Mouse (Mus musculus): Measurements from ENCODE around the gene Kdelr1. TPM values are rescaled to one million over a fixed set of nuclear protein-coding genes. Genes with fewer than 3 reads are reported as not detected.

Kdelr1 gene
- polyA plus RNA-seq, 1 experiment: 132 TPM

DNA sequence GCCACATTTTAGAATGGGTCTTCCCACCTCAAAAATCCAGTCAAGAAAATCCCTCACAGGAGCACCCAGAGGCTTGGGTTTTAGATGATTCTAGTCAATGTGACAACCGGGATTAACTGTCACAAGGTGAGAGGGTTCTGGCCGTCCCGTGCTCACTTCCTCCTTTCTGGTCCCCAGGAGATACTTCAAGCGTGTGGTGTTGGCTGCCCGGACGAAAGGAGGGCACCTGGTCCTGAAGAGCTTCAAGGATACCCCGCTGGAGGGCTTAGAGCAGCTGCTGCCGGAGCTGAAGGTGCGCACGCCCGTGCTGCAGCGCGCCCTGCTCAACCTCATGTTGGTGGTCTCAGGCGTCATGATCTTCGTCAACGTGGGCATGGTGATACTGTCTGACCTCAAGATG lies 36.6 kb downstream of the Kdelr1 start:
- no peak overlapping the region for H3K4me2 ChIP-seq (ENCODE audit: low read depth)
- no peaks in the 10 kb centered on the region for H3K79me2 ChIP-seq (ENCODE audit: control insufficient read depth, insufficient read depth)
- no peak overlapping the region for H3ac ChIP-seq (ENCODE audit: control insufficient read depth, insufficient read length)
- no peak overlapping the region for H3K4me3 ChIP-seq
- TF ChIP-seq MYOG (IDR thresholded peaks at IDR 0.05; ENCODE audit: control insufficient read depth in 1 of 3, insufficient read depth in 1 of 3, insufficient read length in 2 of 3, low read depth in 2 of 3) (no peak), POLR2AphosphoS2 (IDR thresholded peaks at IDR 0.05; ENCODE audit: insufficient read length, low read depth) (no peak), E2F4 (IDR thresholded peaks at IDR 0.05; ENCODE audit: insufficient read depth) (no peak), POLR2A (IDR thresholded peaks at IDR 0.05; ENCODE audit: insufficient read length, low read depth) (no peak), CEBPB (IDR thresholded peaks at IDR 0.05; ENCODE audit: insufficient read depth, poor library complexity, severe bottlenecking) (no peak), TCF3 (IDR thresholded peaks at IDR 0.05; ENCODE audit: insufficient read length, low read depth) (no peak), MAX (IDR thresholded peaks at IDR 0.05; ENCODE audit: low read depth) (no peak), REST (IDR thresholded peaks at IDR 0.05; ENCODE audit: insufficient read depth, insufficient read length) (no peak), SRF (IDR thresholded peaks at IDR 0.05; ENCODE audit: control insufficient read depth, insufficient read length, low read depth) (no peak), MYOD1 (IDR thresholded peaks at IDR 0.05; ENCODE audit: control insufficient read depth in 1 of 3, insufficient read length in 2 of 3, low read depth in 2 of 3) (no peak), TCF12 (IDR thresholded peaks at IDR 0.05; ENCODE audit: insufficient read depth, poor library complexity, severe bottlenecking) (no peak), USF1 (IDR thresholded peaks at IDR 0.05; ENCODE audit: low read depth) (no peak)
- H3K27me3 ChIP-seq (ENCODE audit: control insufficient read depth, insufficient read depth, insufficient read length): no peaks in the 10 kb centered on the region
- H3K36me3 ChIP-seq (ENCODE audit: control insufficient read depth, insufficient read depth): peaks cover 3% of the 10 kb centered on the region

DNA sequence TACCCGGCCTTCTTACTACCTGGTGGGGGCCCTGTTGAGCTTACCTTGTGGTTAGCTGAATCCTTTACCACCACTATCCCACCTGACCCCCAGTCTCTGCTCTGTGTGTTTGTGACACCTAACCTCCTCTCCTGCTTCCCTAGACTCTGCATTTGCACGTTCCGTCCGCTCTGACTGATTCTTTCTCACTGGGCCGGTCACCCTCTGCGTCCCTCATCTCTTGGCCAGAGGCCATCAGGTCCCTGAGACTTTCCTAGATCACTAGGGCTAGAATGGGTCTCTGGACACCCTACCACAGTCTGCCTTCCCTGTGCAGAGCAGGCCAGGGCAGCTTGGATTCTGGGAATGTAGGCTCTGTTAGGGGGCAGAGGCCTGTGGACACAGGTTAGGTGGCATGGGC lies 41.5 kb downstream of the Kdelr1 start:
- Histone ChIP-seq H3K79me2 (ENCODE audit: control insufficient read depth, insufficient read depth) (peaks cover under 1% of the 10 kb centered on the region), H3K36me3 (ENCODE audit: control insufficient read depth, insufficient read depth) (peaks cover 3% of the 10 kb centered on the region)
- TF ChIP-seq USF1 (IDR thresholded peaks at IDR 0.05; ENCODE audit: low read depth) (no peak), CEBPB (IDR thresholded peaks at IDR 0.05; ENCODE audit: insufficient read depth, poor library complexity, severe bottlenecking) (no peak), MYOD1 (IDR thresholded peaks at IDR 0.05; ENCODE audit: control insufficient read depth in 1 of 3, insufficient read length in 2 of 3, low read depth in 2 of 3) (no peak)

DNA sequence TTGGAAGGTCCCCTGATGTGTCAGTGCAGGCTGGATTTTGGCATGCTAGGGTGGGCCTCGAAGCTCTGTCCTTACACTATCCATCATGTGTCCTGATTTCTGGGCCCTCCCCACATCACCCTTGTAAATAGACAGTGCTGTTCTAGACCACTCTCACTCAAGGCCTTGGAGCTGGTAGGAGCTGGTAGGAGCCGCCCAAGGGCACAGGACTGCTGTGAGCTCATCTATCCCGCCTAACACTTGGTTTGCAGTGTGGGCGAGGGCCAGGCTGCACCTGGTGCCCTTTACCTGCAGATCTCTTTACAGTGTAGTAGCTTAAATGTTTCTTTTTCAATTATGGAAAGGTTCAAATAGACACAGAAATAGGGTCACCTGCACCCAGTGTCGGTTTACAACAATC lies 42.4 kb downstream of the Kdelr1 start:
- Histone ChIP-seq H3ac (ENCODE audit: control insufficient read depth, insufficient read length) (no peak overlapping the region), H3K36me3 (ENCODE audit: control insufficient read depth, insufficient read depth) (no peaks in the 10 kb centered on the region), H3K27me3 (ENCODE audit: control insufficient read depth, insufficient read depth, insufficient read length) (no peaks in the 10 kb centered on the region), H3K4me2 (ENCODE audit: low read depth) (no peak overlapping the region), H3K4me3 (no peak overlapping the region), H3K79me2 (ENCODE audit: control insufficient read depth, insufficient read depth) (peaks cover 10% of the 10 kb centered on the region)
- TF ChIP-seq REST (IDR thresholded peaks at IDR 0.05; ENCODE audit: insufficient read depth, insufficient read length) (no peak), USF1 (IDR thresholded peaks at IDR 0.05; ENCODE audit: low read depth) (no peak), SRF (IDR thresholded peaks at IDR 0.05; ENCODE audit: control insufficient read depth, insufficient read length, low read depth) (no peak), MYOD1 (IDR thresholded peaks at IDR 0.05; ENCODE audit: control insufficient read depth in 1 of 3, insufficient read length in 2 of 3, low read depth in 2 of 3) (no peak), CEBPB (IDR thresholded peaks at IDR 0.05; ENCODE audit: insufficient read depth, poor library complexity, severe bottlenecking) (no peak), POLR2A (IDR thresholded peaks at IDR 0.05; ENCODE audit: insufficient read length, low read depth) (no peak), TCF3 (IDR thresholded peaks at IDR 0.05; ENCODE audit: insufficient read length, low read depth) (no peak), MAX (IDR thresholded peaks at IDR 0.05; ENCODE audit: low read depth) (no peak), MYOG (IDR thresholded peaks at IDR 0.05; ENCODE audit: control insufficient read depth in 1 of 3, insufficient read depth in 1 of 3, insufficient read length in 2 of 3, low read depth in 2 of 3) (no peak), TCF12 (IDR thresholded peaks at IDR 0.05; ENCODE audit: insufficient read depth, poor library complexity, severe bottlenecking) (no peak), E2F4 (IDR thresholded peaks at IDR 0.05; ENCODE audit: insufficient read depth) (no peak), POLR2AphosphoS2 (IDR thresholded peaks at IDR 0.05; ENCODE audit: insufficient read length, low read depth) (no peak)

More for the DNA sequence above, 41.5 kb downstream of the Kdelr1 start:
- H3K4me3 ChIP-seq: no peak overlapping the region
- no peaks in the 10 kb centered on the region for H3K27me3 ChIP-seq (ENCODE audit: control insufficient read depth, insufficient read depth, insufficient read length)
- no peak overlapping the region for H3K4me2 ChIP-seq (ENCODE audit: low read depth)
- H3ac ChIP-seq (ENCODE audit: control insufficient read depth, insufficient read length): no peak overlapping the region

DNA sequence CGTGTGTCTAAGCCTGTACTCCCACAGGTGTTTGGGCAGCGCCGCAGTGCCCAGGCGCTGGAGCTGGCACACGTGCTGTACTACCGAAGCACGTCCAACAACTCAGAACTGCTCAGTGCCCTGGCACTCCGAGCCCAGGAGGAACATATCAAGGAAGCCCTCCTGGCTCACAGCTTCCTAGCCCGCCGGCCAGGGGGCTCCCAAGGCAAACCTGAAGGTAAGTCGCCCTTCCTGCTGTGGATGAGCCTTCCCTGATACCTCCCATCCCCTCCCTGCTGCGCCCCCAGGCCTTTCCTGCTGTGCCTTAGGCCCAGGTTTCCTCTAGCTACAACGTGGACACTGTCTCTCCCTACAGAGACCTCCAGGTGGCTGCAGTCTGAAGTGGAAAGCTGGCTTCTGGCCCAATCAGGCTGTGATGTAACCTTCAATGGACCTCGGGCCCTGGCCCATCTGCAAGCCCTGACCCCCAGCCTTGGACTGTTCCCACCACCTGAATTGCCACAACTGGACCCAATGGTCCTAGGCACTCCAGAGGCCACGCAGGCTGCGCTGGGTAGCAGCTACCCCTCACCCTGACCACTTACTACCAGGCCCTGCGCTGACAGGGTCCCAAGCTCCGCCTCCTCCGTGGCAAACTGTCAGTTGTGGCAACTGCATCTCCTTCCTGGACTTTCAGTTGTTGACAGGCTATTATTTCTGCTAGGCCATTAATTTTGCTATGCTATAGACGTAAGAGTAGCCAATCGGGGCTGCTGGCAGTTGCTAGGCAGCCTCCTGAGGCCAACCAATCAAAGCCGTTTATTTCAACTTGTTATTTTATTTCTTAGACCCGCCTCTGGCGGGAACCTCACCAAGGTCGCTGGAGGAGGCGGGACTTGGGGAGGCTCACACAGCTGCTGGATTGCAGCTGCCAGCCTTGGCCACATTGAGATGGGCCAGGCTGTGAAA lies 43.8 kb downstream of the Kdelr1 start:
- Histone ChIP-seq H3ac (ENCODE audit: control insufficient read depth, insufficient read length) (no peak overlapping the region), H3K79me2 (ENCODE audit: control insufficient read depth, insufficient read depth) (peaks cover 15% of the 10 kb centered on the region), H3K4me3 (no peak overlapping the region), H3K36me3 (ENCODE audit: control insufficient read depth, insufficient read depth) (no peaks in the 10 kb centered on the region), H3K4me2 (ENCODE audit: low read depth) (peak overlapping the region; percentile 62), H3K27me3 (ENCODE audit: control insufficient read depth, insufficient read depth, insufficient read length) (no peaks in the 10 kb centered on the region)
- TF ChIP-seq MYOD1 (IDR thresholded peaks at IDR 0.05; ENCODE audit: control insufficient read depth in 1 of 3, insufficient read length in 2 of 3, low read depth in 2 of 3) (peak in 2 of 3 experiments; percentile 84 to 86), E2F4 (IDR thresholded peaks at IDR 0.05; ENCODE audit: insufficient read depth) (peak; percentile 51), TCF12 (IDR thresholded peaks at IDR 0.05; ENCODE audit: insufficient read depth, poor library complexity, severe bottlenecking) (peak; percentile 22), MAX (IDR thresholded peaks at IDR 0.05; ENCODE audit: low read depth) (no peak), TCF3 (IDR thresholded peaks at IDR 0.05; ENCODE audit: insufficient read length, low read depth) (peak; percentile 48), MYOG (IDR thresholded peaks at IDR 0.05; ENCODE audit: control insufficient read depth in 1 of 3, insufficient read depth in 1 of 3, insufficient read length in 2 of 3, low read depth in 2 of 3) (peak; percentile 33 to 81 (median 76)), POLR2AphosphoS2 (IDR thresholded peaks at IDR 0.05; ENCODE audit: insufficient read length, low read depth) (peak; percentile 79), POLR2A (IDR thresholded peaks at IDR 0.05; ENCODE audit: insufficient read length, low read depth) (peak; percentile 37), REST (IDR thresholded peaks at IDR 0.05; ENCODE audit: insufficient read depth, insufficient read length) (no peak)

All from myocyte (in vitro differentiated cells).